Mouse (Mus musculus): ENCODE results near the gene Tmem81.

The Tmem81 gene

DNA sequence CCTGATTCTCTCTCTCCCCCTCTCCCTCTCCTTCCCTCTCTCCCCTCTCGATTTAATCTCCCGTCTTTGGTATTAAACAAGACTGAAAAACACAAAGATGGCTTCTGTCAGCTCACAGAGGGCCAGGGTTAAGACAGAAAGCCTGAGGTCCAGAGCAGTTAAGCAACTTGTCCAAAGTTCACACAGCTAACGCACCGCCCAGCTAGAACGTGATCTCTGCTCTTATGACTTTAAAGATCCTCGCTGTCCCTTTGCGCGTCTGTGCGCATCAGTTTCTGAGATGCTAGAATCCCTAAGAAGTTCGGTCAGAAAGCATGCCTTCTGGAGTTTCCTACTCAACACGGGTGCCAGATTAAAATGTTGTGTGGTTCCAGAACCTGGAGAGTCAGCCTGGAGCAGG is 13.7 kb downstream of the Tmem81 start:
- no peak for DNase-seq (ENCODE audit: low spot score in 2 of 2)

GRCm38 (mm10) chr1:132520764-132521163 is 14.7 kb downstream of the Tmem81 start:
- DNase-seq (ENCODE audit: low spot score in 2 of 2) = peak; percentile 15 to 52

- no peak for DNase-seq (ENCODE audit: low spot score in 2 of 2)
These were observed 17.0 kb downstream of the Tmem81 start for GRCm38 (mm10) chr1:132523048-132523447.

DNA sequence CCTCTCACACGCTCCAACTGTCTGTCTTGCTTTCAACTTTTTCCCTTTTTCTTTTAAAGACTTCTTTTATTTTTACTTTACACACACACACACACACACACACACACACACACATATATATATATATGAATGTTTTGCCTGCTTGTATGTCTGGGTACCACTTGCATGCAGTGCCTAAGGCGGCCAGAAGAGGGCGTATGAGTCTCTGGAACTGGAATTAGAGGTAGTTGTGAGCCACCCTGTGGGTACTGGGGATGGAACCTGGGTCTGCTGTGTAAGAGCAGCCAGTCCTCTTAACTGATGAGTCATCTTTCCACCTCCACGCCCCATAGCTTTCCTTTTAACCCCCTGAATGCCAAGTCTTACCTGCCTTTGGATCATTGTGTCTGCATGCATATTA is 17.9 kb downstream of the Tmem81 start:
- DNase-seq (ENCODE audit: low spot score in 2 of 2) = no peak

DNA sequence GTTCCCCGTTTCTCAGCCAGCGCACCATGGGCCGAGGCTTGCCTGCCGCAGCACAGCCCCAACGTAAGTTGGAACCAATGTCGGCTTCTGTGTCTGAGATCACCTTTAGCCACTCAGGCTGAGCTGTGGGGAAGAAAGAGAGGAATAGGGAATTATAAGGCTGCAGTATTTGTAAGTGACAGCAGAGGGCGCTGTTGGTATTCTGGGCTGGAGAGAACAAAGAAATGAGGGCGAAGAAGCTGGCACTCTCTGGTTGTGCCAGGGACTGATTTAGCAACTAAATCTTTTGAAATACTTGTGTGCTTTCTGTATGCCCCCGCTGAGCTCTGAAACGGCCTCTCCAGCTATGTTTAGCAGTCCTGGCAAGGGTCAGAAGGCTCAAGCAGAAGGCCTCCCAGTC is 19.8 kb downstream of the Tmem81 start:
- DNase-seq (ENCODE audit: low spot score in 2 of 2) = peak; percentile 47 to 52

DNA sequence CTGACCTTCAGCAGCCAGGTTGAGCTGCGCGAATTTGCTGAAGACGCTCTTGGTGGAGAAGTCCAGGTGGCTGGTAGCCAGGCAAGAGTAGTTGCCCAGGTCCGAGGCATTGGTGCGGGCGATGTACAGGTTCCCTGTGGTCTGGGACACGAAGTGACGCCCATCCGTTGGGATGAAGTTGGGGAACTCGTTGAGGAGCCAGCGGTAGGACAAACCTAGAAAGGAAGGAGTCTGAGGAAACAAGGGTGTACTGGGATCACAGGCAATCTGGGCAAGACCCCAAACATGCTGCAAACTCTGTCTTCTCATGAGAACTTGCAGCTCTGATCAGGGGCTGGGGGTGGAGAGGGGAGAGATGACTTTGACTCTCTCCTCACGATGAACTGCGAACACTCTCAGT is 22.0 kb downstream of the Tmem81 start:
- no peak for DNase-seq (ENCODE audit: low spot score in 2 of 2)

GRCm38 (mm10) chr1:132528647-132529334 is 22.8 kb downstream of the Tmem81 start:
- DNase-seq (ENCODE audit: low spot score in 2 of 2) = no peak

DNA sequence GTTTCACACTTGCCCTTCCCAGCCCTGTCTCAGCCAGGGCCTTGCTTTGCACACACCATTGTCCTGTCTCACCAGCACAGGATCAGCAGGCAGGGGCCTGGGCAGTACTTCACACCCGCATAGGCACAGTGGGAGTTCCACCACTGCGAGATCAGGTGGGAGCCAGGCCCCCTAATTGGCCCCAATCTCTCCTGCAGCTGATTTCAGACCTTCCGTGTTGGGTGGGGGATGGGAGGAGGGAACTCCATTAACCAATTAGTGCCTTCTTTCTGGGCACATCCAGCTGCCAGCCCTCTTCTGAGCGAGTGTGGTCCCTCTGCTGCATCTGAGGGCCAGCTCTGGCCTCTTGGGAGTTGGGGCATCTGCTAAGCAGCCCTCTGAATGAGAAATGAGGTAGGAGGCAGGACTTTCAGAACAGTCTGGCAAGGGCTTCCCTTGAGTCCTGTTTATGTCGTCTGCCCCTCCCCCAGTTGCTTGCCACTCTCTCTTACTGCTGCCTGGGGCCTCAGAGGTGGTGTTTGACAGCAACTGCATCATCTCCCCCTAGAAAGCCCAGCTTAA is 24.7 kb downstream of the Tmem81 start:
- no peak for DNase-seq (ENCODE audit: low spot score in 2 of 2)

GRCm38 (mm10) chr1:132532521-132532920 is 26.5 kb downstream of the Tmem81 start:
- DNase-seq (ENCODE audit: low spot score in 2 of 2) = no peak

DNA sequence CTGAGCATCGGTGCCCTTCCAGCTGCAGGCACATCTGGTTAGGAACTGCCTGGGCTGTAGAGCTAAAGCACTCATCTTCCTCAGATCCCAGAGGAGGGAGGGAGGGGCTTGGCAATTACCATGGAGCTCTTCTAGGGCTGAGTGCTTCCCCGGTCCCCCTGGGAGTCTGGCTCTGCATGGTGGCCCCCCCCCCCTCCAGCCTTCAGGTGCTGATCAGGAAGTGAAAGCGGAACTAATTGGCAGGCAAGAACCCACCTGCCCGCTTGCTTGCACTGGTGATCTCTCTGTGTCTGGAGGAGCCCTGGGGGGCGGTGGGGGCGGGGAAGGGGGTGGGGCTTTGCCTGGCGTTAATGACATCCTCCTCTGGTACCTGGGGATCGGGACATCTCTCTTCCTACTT is 27.8 kb downstream of the Tmem81 start:
- no peak for DNase-seq (ENCODE audit: low spot score in 2 of 2)

DNA sequence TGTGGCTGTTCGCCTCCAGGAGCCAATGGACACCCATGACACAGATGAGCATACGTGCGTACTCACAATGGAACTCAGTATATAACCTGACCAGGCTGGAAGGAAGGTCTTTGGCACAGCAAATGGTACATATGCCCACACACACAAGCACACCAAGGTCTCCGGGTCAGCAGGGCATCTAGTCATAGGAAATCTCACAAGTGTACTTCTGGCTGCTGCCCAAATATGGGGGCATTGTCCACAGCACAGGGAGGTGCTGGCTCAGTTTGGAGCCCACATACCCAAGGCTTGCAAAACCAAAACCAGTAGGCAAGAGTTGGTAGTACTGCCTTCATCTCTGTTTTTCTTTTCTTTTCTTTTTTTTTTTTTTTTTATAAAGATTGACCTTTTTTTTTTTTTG is 29.5 kb downstream of the Tmem81 start:
- DNase-seq (ENCODE audit: low spot score in 2 of 2) = no peak

DNA sequence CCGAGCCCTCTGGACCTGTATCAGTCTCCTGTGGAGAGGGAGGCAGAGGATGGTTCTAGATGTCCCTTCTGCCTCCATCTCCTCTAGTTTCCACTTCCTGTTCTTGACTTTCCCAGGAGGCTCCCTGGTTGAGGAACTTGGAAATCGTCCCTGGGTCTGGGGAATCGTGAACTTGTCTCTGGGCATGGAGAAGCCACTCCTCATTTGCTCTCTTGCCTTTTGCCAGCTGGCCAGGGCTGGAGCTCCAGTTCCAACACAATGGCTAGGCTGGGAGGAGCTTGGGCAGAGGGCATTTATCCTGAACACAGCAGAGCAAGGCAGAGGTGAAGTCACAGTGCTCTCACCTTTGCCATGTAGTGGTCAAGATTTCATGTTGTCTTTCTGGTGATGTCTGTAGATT is 30.4 kb downstream of the Tmem81 start:
- DNase-seq (ENCODE audit: low spot score in 2 of 2) = no peak

GRCm38 (mm10) chr1:132537736-132538135 is 31.7 kb downstream of the Tmem81 start:
- DNase-seq (ENCODE audit: low spot score in 2 of 2) = no peak

GRCm38 (mm10) chr1:132540701-132541100 is 34.7 kb downstream of the Tmem81 start:
- no peak for DNase-seq (ENCODE audit: low spot score in 2 of 2)

GRCm38 (mm10) chr1:132541171-132541823 is 35.3 kb downstream of the Tmem81 start:
- DNase-seq (ENCODE audit: low spot score in 2 of 2) = no peak

DNA sequence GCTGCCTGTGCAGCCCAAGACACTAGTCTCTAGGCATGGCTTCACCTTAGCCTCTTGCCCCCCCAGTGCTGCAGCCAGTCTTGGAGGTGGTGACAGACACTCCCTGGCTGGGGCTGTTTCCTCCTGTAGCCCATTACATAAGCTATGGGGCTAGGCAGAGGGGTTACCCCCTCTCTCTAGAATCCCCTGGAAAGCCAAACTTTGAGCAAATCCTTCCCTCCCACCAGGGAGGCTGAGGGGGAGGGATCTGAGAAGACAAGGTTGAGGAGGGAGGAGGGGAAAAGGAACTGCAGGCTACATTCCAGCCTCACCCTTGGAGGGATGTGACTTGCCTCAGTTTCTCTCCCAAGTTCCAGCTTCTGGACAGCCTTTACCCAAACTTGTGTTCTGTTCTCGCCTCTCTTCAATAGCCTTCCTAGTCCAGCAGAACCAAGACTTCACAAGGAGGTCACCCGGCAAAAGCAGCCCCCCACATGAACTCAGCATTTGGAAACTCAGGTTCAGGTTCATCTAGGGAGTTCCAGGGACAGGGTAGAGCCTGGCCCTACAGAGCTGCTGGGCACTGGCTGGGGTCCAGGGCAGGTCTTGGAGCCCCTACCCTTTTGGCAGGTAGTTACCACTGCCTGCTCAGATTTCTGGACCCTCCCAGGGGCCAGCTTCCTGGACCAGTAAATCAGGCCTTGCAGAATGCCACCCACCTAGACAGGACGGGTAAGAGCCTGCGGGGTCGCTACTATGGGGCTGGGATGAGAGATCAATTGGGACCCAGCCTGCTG is 36.0 kb downstream of the Tmem81 start:
- DNase-seq (ENCODE audit: low spot score in 2 of 2) = no peak

DNA sequence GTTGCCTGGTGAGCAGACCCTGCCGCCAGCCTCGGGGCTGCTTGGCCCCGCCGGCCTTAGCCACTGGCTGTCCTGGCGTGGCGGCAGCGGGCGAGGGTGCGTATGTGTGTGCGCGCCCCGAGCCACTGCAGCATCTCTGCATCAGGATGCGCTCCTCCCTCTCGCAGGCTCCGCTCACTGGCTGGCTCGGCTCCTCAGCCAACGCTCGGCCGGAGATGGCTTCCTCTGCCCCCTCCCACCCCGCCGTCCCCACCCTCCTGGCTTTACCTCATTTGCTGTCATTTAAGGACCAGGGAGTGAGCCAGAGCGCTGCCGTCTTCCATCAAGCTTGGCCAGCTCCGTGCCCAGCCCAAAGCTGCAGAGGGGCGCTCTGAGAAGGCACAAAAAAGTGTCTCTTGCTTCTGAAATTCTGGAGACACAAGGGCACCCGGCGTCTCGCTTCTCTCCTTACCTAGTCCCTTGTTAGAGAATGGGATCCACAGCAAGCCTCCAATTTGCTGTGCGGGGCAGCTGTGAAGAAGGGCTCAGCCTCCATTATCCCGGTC is 36.8 kb downstream of the Tmem81 start, which contains the start of gene Cntn2:
Gene Cntn2 (minus strand): TSS at position 495 of the 545 bp plus-strand sequence.
- no peak for DNase-seq (ENCODE audit: low spot score in 2 of 2)

GRCm38 (mm10) chr1:132543789-132544188 is 37.8 kb downstream of the Tmem81 start:
- DNase-seq (ENCODE audit: low spot score in 2 of 2) = no peak

DNA sequence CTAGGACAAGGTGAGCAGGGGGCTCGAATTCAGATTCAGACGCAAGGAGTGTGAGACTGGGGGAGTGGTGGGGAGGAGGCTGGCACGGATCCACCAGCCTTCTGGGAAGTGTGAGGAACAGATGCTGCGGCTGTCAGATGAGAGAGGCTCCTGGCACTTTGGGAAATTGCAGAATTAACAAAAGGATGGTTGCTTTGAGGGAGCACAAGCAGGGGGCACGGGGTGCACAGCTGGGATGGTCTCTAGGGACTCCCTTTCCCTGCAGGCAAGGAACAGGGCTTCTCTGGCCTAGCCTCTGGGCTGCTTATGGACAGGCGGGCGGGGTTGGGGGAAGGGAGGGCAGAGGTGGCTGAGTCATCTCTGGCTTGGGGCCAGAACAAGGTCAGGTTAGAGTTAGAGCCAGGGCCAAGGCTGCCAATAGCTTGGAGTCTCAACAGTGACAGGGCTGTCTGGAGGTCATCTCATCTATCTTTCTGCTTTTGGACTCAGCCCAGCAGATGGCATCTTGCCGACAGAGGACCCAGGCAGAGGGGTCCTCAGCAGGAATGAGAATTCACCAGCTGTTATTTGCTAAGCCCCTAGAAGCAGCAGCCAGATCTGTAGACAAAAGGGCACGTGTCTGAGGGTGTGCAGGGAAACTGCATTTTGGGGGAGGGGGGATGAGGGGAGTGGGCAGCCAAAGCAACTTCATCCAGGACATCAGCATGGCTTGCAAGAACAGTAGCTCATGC is 52.0 kb downstream of the Tmem81 start:
- DNase-seq (ENCODE audit: low spot score in 2 of 2) = peak; percentile 16 to 51

Measured in urinary bladder, postnatal 36 days (tissue).